Mouse (Mus musculus): ENCODE measurements around the gene Dlgap3.

Gene Dlgap3

GRCm38 (mm10) chr4:127174075-127174899 is 5.3 kb downstream of the Dlgap3 start:
- DNase-seq (ENCODE audit: low spot score in 2 of 2), result peak; percentile 46 to 66

- DNase-seq (ENCODE audit: low spot score in 2 of 2), result peak in 1 of 2 experiments; percentile 75
Observed at GRCm38 (mm10) chr4:127174900-127175278, 5.9 kb downstream of the Dlgap3 start.

- DNase-seq (ENCODE audit: low spot score in 2 of 2), result peak; percentile 44 to 63
Observed at GRCm38 (mm10) chr4:127177961-127178360, 9.0 kb downstream of the Dlgap3 start.

GRCm38 (mm10) chr4:127178671-127179070 is 9.7 kb downstream of the Dlgap3 start:
- DNase-seq (ENCODE audit: low spot score in 2 of 2), result peak in 1 of 2 experiments; percentile 65

- peak; percentile 72 to 73 for DNase-seq (ENCODE audit: low spot score in 2 of 2)
Observed at GRCm38 (mm10) chr4:127179469-127180449, 10.8 kb downstream of the Dlgap3 start.

GRCm38 (mm10) chr4:127180450-127180840 is 11.4 kb downstream of the Dlgap3 start:
- DNase-seq (ENCODE audit: low spot score in 2 of 2), result peak in 1 of 2 experiments; percentile 5

- no peak for DNase-seq (ENCODE audit: low spot score in 2 of 2)
Observed at GRCm38 (mm10) chr4:127181010-127181409, 12.0 kb downstream of the Dlgap3 start.

GRCm38 (mm10) chr4:127183867-127184266 is 14.9 kb downstream of the Dlgap3 start:
- peak in 1 of 2 experiments; percentile 1 for DNase-seq (ENCODE audit: low spot score in 2 of 2)

- DNase-seq (ENCODE audit: low spot score in 2 of 2), result no peak
Observed at GRCm38 (mm10) chr4:127190921-127191320, 21.9 kb downstream of the Dlgap3 start.

GRCm38 (mm10) chr4:127192704-127193103 is 23.7 kb downstream of the Dlgap3 start:
- DNase-seq (ENCODE audit: low spot score in 2 of 2), result no peak

- peak in 1 of 2 experiments; percentile 49 for DNase-seq (ENCODE audit: low spot score in 2 of 2)
Observed at GRCm38 (mm10) chr4:127193378-127194155, 24.6 kb downstream of the Dlgap3 start.

GRCm38 (mm10) chr4:127194477-127195269 is 25.7 kb downstream of the Dlgap3 start:
- DNase-seq (ENCODE audit: low spot score in 2 of 2), result no peak

- no peak for DNase-seq (ENCODE audit: low spot score in 2 of 2)
Observed at GRCm38 (mm10) chr4:127198609-127199008, 29.6 kb downstream of the Dlgap3 start.

GRCm38 (mm10) chr4:127199406-127199805 is 30.4 kb downstream of the Dlgap3 start:
- DNase-seq (ENCODE audit: low spot score in 2 of 2), result no peak

- DNase-seq (ENCODE audit: low spot score in 2 of 2), result no peak
Observed at GRCm38 (mm10) chr4:127200164-127200722, 31.2 kb downstream of the Dlgap3 start.

- no peak for DNase-seq (ENCODE audit: low spot score in 2 of 2)
Observed at GRCm38 (mm10) chr4:127200769-127201617, 32.0 kb downstream of the Dlgap3 start.

- DNase-seq (ENCODE audit: low spot score in 2 of 2), result no peak
Observed at GRCm38 (mm10) chr4:127203081-127203480, 34.1 kb downstream of the Dlgap3 start.

- DNase-seq (ENCODE audit: low spot score in 2 of 2), result no peak
Observed at GRCm38 (mm10) chr4:127211318-127211717, 42.3 kb downstream of the Dlgap3 start.

- DNase-seq (ENCODE audit: low spot score in 2 of 2), result no peak
Observed at GRCm38 (mm10) chr4:127214510-127214909, 45.5 kb downstream of the Dlgap3 start.
